Mouse (Mus musculus): ENCODE data around the gene 1700010I14Rik.

The 1700010I14Rik gene

DNA sequence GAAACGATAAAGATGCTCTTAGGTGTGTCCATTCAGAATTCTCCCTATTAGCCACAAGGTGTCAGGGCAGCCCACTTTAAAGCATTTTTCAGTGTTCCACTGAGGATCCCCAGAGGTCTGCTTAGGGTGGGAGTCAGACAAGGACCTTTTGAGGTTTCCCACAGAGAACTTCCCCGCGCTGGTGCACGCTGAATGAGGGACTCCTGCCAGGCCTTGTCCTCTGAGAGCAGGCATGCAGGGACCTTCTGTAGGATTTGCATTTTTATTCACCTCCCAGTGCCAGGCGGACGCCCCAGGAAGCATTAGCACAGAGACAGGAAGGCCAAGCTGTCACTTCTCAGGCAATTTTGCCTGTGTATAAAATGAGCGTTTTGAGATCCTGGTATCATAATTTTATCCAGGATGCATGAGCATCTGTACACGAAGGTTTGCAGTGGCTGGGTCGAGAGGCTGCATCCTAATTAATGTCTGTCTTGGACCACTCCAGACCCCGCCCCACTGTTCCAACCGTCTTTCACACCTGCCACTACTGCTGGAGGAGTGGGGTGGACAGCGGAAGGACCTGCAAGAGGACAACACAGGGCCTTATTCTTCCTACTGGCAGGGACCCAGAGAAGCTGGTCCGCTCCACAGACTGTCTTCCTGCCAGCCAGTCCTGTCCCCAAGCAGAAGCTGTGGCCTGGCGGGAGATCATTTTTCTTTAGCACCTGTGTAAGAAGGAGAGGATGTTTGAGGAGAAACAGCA lies 35.2 kb downstream of the 1700010I14Rik start:
- DNase-seq (ENCODE audit: low read depth, low spot score), result peak; percentile 38

DNA sequence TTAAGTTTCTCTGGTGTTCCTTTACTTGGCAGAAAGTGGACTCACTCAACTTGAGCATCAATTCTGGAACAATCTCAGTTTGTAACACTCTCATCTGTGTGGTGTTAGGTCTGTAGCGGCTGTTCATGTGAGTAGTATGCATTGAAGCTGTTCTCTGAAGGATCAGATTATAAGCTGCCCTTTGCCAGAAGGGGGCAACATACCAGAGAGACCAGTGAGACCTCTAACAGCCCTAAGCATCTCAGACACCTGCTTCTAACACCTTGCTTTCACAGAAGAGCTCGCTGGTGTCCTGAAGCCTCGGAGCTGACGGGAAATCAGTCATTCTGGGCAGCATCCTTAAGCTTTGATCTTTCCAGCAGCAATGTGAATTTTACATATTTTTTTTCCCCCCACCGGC lies 42.0 kb downstream of the 1700010I14Rik start:
- peak; percentile 50 for DNase-seq (ENCODE audit: low read depth, low spot score)

DNA sequence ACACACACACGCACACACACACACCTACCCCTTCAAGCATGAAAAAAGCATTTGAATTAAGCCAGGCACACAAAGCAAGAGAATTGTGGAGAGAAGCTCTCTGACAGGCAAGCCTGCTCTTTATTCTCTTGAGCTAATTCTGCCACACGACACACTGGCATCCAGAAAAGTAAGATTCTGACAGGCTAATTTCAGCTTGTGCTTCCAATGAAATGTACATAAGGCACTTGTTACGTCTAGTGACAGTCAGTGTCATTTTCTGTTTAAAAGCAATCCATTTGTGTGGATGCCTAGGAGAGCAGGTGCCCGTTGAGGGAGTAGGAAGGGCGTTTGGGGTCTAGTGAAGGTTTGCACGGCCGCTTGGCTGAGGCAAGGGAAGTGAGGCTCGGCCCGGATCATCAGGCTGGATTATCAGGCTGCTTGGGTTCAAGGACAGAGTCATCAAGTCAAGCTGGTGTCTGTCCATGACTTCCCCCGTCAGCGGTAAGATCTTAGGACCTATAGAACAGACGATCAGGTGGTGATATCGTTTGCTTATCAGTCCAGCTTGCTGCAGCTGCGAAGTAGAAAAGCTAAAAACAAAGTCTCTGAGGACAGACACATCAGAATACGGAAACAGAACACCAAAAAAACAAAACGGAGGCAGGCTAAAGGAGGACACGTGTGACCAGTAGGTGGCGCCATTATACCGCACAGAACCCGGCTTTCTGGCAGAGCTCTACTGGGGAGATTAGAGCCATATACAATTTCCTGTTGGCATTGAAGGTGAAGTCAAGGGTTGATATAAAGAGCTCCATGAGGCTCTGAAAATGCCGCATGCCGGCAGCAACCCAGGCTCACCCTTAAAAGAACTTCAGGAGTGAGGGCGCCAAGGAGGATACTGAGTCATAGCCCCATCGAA lies 43.4 kb downstream of the 1700010I14Rik start:
- DNase-seq (ENCODE audit: low read depth, low spot score), result peak; percentile 70

DNA sequence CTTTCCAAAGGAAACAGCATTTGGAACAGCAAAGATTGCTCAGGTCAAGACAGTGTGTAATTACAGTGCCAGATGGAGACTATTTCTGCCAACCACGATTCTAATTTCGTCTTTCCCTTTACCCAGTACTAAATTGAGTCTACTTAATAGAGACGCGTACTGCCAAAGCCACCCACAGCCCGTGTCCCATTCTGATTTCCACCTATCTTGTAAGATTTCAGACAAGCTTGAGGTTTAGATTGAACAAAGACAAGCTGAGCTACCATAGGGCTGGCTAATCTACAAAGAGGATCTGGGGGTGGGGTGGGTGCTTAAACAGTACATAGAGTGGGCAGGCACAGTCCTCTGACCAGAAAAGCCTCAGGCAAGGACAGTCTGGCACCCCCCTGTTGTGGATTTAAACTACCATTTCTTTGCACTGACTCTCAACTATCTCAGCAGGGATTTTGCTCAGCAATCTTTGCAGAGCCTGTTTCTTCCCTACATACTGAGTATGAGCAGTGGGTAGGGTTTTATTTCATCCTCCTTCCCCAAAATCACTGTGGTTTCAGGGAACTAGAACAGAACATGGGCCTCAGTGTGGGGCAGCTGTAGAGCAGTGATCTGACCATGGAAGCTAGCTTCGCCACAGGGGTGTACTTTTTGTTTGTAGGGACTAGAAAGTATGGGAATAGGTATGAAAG lies 44.4 kb downstream of the 1700010I14Rik start:
- DNase-seq (ENCODE audit: low read depth, low spot score), result no peak

DNA sequence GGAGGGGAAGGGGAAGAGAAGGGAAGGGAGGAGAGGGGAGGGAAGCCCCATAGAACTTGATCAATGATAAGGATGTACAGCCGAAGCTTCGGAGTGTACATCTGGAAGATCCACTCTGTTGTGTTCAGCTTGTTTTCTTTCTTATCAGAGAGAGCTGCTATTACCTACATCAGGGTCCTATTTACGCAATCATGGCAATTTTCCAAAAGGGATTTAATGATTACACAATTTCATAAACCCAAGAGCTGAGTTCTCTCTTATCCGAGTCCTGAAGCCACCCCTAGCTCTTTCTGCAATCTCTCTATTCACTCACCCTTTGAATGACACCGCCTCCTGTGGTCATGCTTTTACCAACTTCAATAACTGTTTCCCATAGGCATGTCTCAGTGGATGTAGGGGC lies 45.4 kb downstream of the 1700010I14Rik start:
- DNase-seq (ENCODE audit: low read depth, low spot score), result no peak

DNA sequence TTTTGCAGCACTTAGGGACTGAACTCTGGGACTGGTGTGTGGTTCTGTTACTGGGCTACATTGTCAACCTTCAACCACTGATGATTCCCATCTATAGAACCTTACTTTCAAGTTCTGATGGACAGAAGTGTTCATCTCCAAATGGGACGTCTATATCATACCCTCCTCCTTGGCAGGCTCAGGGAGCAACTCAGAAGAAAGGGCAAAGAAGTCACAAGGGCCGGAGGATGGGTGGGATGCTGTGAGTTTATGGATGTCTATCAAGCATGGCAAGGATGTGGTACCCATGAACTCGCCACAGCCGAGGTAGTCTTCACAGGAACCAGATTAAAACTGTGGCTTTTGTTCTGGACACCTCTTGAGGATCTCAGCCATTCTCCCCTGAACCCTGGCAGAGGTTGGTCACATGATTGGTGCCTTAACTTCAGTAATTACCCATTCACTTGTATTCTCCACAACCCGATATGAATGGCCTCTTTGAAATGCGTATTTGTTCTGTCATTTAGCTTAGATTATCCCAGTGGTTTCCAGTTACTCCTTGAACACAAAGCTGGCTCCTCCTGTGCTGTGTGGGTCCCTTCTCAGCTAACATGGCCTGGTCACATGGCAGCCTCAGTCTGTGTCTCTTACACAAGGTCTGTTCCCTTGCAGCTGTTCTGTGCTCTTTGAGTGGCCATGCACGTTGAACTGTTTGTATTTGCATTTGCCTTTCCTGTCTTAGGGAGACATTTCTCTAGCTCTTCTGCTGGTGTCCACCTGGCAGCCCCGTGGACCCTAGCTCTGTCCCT lies 47.6 kb downstream of the 1700010I14Rik start:
- peak; percentile 61 for DNase-seq (ENCODE audit: low read depth, low spot score)

DNA sequence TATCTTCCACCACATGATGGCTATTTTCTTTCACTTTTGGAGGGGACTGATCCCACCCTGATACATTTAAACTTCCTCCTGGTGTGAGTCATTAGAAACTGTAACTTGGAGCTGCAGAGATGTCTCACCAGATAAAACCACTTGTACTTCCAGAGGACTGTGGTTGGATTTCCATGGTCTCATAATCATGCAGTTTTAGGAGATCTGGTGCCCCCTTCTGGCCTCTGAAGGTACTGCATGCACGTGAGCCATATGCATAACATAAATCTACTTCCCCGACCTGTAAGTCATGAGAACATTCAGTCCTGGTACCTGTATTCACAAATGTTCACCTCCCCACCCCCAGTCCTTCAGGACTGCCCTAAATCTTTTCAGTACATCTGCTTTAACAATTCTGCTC lies 54.6 kb downstream of the 1700010I14Rik start:
- peak; percentile 63 for DNase-seq (ENCODE audit: low read depth, low spot score)

DNA sequence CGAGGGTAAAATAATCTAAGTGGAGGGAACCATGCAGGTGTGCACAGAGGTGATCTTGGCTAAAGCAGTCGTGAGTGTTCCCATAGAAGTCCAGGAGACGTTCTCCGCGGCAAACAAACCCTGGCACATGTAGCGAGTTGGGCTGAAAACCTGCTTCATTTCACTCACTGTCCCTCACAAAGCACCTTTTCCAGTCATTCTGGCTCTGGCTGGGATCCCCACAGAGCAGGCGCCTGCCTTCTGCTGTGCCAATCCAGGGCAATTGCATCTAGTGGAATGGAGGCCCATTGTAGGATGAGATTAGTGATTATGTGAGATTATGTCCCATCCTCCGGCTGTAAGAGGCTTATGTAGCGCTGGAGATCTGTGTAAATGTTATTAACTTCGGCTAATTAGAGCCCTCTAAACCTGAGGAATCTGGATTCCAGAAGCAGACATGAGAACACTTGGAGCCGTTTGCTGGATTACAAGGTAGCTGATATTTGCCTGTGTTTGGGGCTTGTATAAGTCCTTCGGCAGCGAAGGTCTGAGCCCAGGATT lies 64.4 kb downstream of the 1700010I14Rik start:
- DNase-seq (ENCODE audit: low read depth, low spot score), result no peak

DNA sequence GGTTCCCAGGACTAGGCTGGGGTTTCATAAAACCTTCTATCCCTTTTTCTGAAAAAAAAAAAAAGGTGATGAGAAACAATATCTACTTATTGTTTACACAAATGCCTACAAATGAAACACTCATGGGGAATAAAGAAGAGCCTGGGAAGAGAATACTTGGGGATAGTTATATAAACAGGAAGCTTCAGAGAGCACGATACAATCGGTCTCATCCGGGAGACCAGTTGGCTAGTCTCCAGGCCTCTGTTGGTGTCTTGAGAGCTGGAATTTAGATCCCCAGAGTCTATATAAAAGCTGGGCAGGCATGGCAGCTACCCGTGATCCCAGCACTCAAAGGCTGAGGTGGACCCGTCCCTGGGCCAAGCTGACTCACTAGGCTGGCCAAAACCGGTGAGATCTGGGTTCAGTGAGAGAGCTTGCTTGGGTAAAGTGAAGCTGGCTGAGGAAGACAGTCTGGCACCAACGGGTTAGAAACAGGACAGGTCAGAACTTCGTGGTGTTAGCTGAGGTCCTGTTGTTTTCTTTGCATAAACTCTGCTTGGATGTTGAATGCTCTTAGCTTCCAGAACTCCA lies 71.3 kb downstream of the 1700010I14Rik start:
- no peak for DNase-seq (ENCODE audit: low read depth, low spot score)

All from ES-CJ7 (cell line).